Mouse (Mus musculus): ENCODE measurements around the gene Suclg2. TPM values are rescaled to one million over a fixed set of nuclear protein-coding genes. Genes with fewer than 3 reads are reported as not detected.

Suclg2 gene
- polyA plus RNA-seq, 1 experiment: 3.9 TPM

DNA sequence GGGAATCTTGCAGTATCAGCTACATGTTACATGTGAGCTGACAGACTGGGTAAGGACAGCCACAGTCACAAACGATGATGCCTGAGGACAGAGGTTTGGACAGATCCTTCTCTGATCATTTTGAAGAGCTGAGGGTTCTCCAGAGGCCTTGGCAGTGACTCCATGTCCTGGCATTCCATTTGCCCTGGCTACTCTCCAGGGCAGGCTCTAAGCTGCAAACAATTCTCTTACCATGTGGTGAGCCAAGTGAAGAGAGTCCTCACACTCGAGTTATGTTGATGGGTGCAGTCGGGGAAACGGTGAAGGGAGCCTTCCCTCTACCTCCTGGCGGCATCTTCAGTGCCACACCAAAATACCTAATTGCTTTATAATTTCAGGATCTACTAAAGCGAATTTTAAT is 235.5 kb downstream of the Suclg2 start:
- no peak overlapping the region for H3K27ac ChIP-seq (ENCODE audit: insufficient read depth, low read length)
- H3K4me3 ChIP-seq (ENCODE audit: extremely low read depth, insufficient read depth, insufficient read length): no peak overlapping the region
- DNase-seq (ENCODE audit: low read depth in 1 of 2, low spot score in 2 of 2): no peak
- H3K36me3 ChIP-seq (ENCODE audit: control insufficient read depth, insufficient read depth, low read length): peaks cover 2% of the 10 kb centered on the region
- no peaks in the 10 kb centered on the region for H3K4me1 ChIP-seq (ENCODE audit: control insufficient read depth, insufficient read depth, insufficient read length)
- WGBS: 88% methylated on average over 6 of the region's 6 CpGs
- H3K27me3 ChIP-seq (ENCODE audit: control insufficient read depth, insufficient read depth, low read length): no peaks in the 10 kb centered on the region
- TF ChIP-seq POLR2A (IDR thresholded peaks at IDR 0.05; ENCODE audit: low read depth, low read length) (no peak), CTCF (IDR thresholded peaks at IDR 0.05; ENCODE audit: extremely low read depth, insufficient read depth, insufficient read length, insufficient replicate concordance) (no peak)

DNA sequence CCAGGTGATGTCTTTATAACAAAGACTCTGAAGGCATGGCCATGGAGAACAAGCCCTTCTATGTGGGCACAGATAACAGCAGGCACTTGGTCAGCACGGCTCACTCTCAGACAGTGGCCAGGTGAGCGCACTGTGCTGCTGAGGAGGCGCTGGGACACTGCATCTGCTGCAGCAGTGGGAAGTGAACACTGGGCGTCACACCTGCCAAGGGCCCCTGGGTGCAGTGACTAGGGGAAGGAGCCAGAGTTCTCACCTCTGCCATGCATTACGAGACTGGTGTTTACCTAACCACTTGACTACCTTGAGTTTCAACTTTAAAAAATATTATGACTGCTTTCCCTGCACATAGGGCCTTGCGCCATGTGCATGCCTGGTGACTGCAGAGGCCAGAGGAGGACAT is 238.8 kb downstream of the Suclg2 start:
- Histone ChIP-seq H3K4me1 (ENCODE audit: control insufficient read depth, insufficient read depth, insufficient read length) (no peaks in the 10 kb centered on the region), H3K27me3 (ENCODE audit: control insufficient read depth, insufficient read depth, low read length) (no peaks in the 10 kb centered on the region), H3K36me3 (ENCODE audit: control insufficient read depth, insufficient read depth, low read length) (peaks cover 2% of the 10 kb centered on the region), H3K4me3 (ENCODE audit: extremely low read depth, insufficient read depth, insufficient read length) (no peak overlapping the region), H3K27ac (ENCODE audit: insufficient read depth, low read length) (no peak overlapping the region)
- DNase-seq (ENCODE audit: low read depth in 1 of 2, low spot score in 2 of 2): no peak
- TF ChIP-seq POLR2A (IDR thresholded peaks at IDR 0.05; ENCODE audit: low read depth, low read length): no peak
- TF ChIP-seq CTCF (IDR thresholded peaks at IDR 0.05; ENCODE audit: extremely low read depth, insufficient read depth, insufficient read length, insufficient replicate concordance): no peak
- WGBS: 95% methylated on average over 6 of the region's 6 CpGs

DNA sequence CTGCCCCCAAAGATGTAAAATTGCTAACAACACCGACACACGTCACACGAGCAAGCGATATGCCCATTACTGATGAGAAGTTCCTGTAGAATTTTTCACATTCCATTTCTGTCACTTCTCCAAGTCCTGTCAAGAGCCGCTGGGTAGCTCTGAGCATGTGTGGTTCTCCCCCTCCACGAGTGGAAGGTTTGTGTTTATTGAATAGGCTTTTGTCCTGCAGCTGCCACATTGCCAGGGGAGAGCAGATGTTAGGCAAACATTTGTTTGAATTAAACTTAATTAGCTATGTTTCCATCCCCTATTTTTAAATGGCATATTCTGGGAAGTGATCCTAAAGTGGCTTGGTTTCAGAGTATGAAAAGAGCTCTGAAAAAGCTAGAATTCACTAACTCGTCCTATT is 249.1 kb downstream of the Suclg2 start:
- DNase-seq (ENCODE audit: low read depth in 1 of 2, low spot score in 2 of 2): no peak
- TF ChIP-seq POLR2A (IDR thresholded peaks at IDR 0.05; ENCODE audit: low read depth, low read length) (no peak), CTCF (IDR thresholded peaks at IDR 0.05; ENCODE audit: extremely low read depth, insufficient read depth, insufficient read length, insufficient replicate concordance) (no peak)
- peaks cover 2% of the 10 kb centered on the region; the same call in 1 of the 2 replicates for H3K36me3 ChIP-seq (ENCODE audit: control insufficient read depth, insufficient read depth, low read length)
- no peak overlapping the region for H3K4me3 ChIP-seq (ENCODE audit: extremely low read depth, insufficient read depth, insufficient read length)
- no peak overlapping the region for H3K27ac ChIP-seq (ENCODE audit: insufficient read depth, low read length)
- no peaks in the 10 kb centered on the region for H3K27me3 ChIP-seq (ENCODE audit: control insufficient read depth, insufficient read depth, low read length)
- WGBS: 87% methylated on average over 7 of the region's 7 CpGs
- H3K4me1 ChIP-seq (ENCODE audit: control insufficient read depth, insufficient read depth, insufficient read length): no peaks in the 10 kb centered on the region

DNA sequence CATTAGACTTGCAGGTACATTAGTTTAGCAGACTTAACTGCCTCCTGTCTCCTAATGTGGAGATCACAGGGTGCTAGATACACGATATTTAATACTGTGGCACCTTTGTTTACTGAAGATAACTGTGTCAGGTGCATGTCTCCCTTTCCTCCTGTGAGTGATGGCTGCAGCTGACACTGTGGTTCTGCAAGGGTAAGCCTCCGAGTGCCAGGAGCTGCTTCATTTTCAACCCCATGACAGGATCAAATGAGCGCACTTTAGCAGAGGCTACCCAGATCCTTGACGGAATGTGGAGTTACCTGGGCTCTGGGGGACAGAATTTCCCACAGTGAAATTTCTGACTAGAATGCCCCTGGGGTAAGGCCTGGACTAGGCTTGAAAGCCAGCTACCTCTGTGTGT is 253.3 kb downstream of the Suclg2 start:
- H3K4me1 ChIP-seq (ENCODE audit: control insufficient read depth, insufficient read depth, insufficient read length): no peaks in the 10 kb centered on the region
- WGBS: 95% methylated on average over 4 of the region's 4 CpGs
- no peaks in the 10 kb centered on the region for H3K27me3 ChIP-seq (ENCODE audit: control insufficient read depth, insufficient read depth, low read length)
- no peaks in the 10 kb centered on the region for H3K36me3 ChIP-seq (ENCODE audit: control insufficient read depth, insufficient read depth, low read length)
- no peak for DNase-seq (ENCODE audit: low read depth in 1 of 2, low spot score in 2 of 2)
- no peak for TF ChIP-seq CTCF (IDR thresholded peaks at IDR 0.05; ENCODE audit: extremely low read depth, insufficient read depth, insufficient read length, insufficient replicate concordance)
- no peak for TF ChIP-seq POLR2A (IDR thresholded peaks at IDR 0.05; ENCODE audit: low read depth, low read length)
- no peak overlapping the region for H3K27ac ChIP-seq (ENCODE audit: insufficient read depth, low read length)
- no peak overlapping the region for H3K4me3 ChIP-seq (ENCODE audit: extremely low read depth, insufficient read depth, insufficient read length)

DNA sequence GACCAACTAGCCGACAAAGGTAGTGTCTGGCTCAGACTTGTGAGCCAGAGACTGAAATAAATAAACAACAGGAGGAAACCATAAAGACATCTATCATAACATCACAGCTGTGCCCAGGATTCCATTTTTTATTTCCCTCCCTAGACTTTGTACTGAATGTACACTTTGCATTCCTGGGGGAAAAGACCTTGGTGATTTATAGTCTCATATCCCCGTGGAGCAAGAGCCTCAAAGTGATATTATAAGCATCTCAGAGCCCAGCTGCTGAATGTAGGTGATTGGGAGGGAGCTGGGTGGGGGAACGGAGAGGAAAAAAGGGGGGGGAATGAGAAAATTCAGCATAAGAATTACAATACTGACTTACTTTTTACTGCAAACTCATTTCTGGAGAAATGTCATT is 259.2 kb downstream of the Suclg2 start:
- Histone ChIP-seq H3K4me3 (ENCODE audit: extremely low read depth, insufficient read depth, insufficient read length) (no peak overlapping the region), H3K27me3 (ENCODE audit: control insufficient read depth, insufficient read depth, low read length) (no peaks in the 10 kb centered on the region), H3K36me3 (ENCODE audit: control insufficient read depth, insufficient read depth, low read length) (no peaks in the 10 kb centered on the region), H3K27ac (ENCODE audit: insufficient read depth, low read length) (no peak overlapping the region), H3K4me1 (ENCODE audit: control insufficient read depth, insufficient read depth, insufficient read length) (no peaks in the 10 kb centered on the region)
- TF ChIP-seq POLR2A (IDR thresholded peaks at IDR 0.05; ENCODE audit: low read depth, low read length): no peak
- TF ChIP-seq CTCF (IDR thresholded peaks at IDR 0.05; ENCODE audit: extremely low read depth, insufficient read depth, insufficient read length, insufficient replicate concordance): no peak
- no peak for DNase-seq (ENCODE audit: low read depth in 1 of 2, low spot score in 2 of 2)
- 66% methylated on average over 3 of the region's 3 CpGs for WGBS

DNA sequence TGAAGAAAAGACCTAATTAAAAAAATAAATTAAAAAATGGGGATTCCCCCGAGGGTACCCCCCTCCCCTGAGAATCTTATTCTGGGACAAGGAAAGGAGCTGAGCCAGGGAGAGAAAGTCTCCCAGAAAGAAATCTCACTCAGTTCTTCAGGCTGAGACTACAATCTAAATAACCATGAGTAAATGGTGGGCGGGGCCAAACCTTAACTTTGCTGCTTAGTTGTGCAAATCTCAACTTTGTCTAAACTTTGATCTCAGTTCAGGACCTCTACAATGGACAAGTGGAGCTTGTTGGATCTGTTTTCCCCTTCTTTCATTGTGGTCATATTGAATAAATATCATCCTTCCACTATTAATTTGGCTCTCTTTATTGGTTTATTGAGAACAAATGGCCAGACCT is 272.4 kb downstream of the Suclg2 start:
- DNase-seq (ENCODE audit: low read depth in 1 of 2, low spot score in 2 of 2): no peak
- Histone ChIP-seq H3K27ac (ENCODE audit: insufficient read depth, low read length) (no peak overlapping the region), H3K36me3 (ENCODE audit: control insufficient read depth, insufficient read depth, low read length) (no peaks in the 10 kb centered on the region), H3K4me3 (ENCODE audit: extremely low read depth, insufficient read depth, insufficient read length) (no peak overlapping the region), H3K27me3 (ENCODE audit: control insufficient read depth, insufficient read depth, low read length) (no peaks in the 10 kb centered on the region), H3K4me1 (ENCODE audit: control insufficient read depth, insufficient read depth, insufficient read length) (no peaks in the 10 kb centered on the region)
- WGBS: 87% methylated on average over 2 of the region's 2 CpGs
- TF ChIP-seq POLR2A (IDR thresholded peaks at IDR 0.05; ENCODE audit: low read depth, low read length) (no peak), CTCF (IDR thresholded peaks at IDR 0.05; ENCODE audit: extremely low read depth, insufficient read depth, insufficient read length, insufficient replicate concordance) (no peak)

DNA sequence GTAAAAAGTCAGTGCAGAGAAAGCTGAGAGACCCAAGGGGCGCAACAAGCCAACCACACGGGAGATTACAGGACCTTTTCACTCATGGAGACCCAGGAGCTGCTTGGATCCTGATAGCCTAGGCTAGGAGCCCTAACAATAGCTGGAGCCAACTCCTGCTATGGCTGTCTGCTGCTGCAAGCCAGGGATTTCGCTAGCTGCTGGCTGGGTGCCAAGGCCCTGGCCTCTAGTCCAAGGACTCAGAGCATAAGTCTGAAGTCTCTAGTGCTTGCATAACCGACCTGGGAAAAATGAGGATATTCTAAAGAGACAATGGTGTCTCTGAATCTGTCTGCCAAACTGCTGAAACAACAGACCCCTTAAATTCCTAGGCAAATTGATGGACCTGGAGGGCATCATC is 273.6 kb downstream of the Suclg2 start:
- no peak overlapping the region for H3K27ac ChIP-seq (ENCODE audit: insufficient read depth, low read length)
- H3K27me3 ChIP-seq (ENCODE audit: control insufficient read depth, insufficient read depth, low read length): no peaks in the 10 kb centered on the region
- 79% methylated on average over 4 of the region's 4 CpGs for WGBS
- TF ChIP-seq CTCF (IDR thresholded peaks at IDR 0.05; ENCODE audit: extremely low read depth, insufficient read depth, insufficient read length, insufficient replicate concordance) (no peak), POLR2A (IDR thresholded peaks at IDR 0.05; ENCODE audit: low read depth, low read length) (no peak)
- DNase-seq (ENCODE audit: low read depth in 1 of 2, low spot score in 2 of 2): no peak
- no peaks in the 10 kb centered on the region for H3K36me3 ChIP-seq (ENCODE audit: control insufficient read depth, insufficient read depth, low read length)
- no peaks in the 10 kb centered on the region for H3K4me1 ChIP-seq (ENCODE audit: control insufficient read depth, insufficient read depth, insufficient read length)
- no peak overlapping the region for H3K4me3 ChIP-seq (ENCODE audit: extremely low read depth, insufficient read depth, insufficient read length)

Measured in spleen, adult 2 months (tissue).